Mouse (Mus musculus): ENCODE data around the gene AW822073.
"Not testable (repeated sequence)": the region's sequence is repeated elsewhere in the genome, so short reads cannot be mapped to it uniquely, and the experiment has no call there.

AW822073 gene

GRCm38 (mm10) chr10:58221571-58221970, 3.2 kb downstream of the AW822073 start:
- DNase-seq (ENCODE audit: low spot score): not testable (repeated sequence)

DNA sequence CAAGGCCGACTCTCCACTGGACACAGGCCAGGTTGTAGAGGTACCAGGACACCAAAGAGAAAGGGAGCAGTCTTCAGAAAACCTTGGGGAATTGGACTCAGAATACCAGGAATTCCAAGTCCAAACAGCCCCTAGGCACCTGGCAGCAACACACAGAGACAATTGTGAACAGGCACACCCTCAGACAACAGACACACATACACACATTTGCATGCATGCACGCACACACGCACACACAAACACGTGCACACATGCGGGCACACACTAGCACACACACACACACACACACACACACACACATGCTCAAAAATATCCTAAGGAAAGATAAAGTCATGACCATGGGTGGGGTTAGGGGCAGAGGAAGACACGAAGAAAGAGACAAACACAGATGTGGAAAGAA, 4.0 kb downstream of the AW822073 start:
- no peak for DNase-seq (ENCODE audit: low spot score)

GRCm38 (mm10) chr10:58217366-58217765, 7.4 kb downstream of the AW822073 start:
- DNase-seq (ENCODE audit: low spot score): no peak

GRCm38 (mm10) chr10:58215353-58215752, 9.4 kb downstream of the AW822073 start:
- no peak for DNase-seq (ENCODE audit: low spot score)

DNA sequence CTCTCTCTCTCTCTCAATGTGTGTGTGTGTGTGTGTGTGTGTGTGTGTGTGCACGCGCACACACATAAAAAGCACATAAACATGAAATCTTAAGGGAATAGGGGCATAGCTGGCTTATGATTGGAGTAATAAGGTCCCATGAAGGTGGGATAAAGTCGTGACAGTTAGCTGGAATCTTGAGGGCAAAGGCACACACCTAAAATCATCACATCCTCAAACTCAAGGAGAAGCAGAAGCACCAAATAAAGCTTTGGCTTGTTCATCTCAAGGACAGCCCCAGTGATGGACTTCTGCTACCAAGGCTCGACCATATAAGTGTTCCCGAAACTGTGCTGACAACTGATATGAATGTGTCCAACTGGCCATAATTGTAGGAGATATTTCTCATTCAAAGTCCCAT, 9.8 kb downstream of the AW822073 start:
- no peak for DNase-seq (ENCODE audit: low spot score)

DNA sequence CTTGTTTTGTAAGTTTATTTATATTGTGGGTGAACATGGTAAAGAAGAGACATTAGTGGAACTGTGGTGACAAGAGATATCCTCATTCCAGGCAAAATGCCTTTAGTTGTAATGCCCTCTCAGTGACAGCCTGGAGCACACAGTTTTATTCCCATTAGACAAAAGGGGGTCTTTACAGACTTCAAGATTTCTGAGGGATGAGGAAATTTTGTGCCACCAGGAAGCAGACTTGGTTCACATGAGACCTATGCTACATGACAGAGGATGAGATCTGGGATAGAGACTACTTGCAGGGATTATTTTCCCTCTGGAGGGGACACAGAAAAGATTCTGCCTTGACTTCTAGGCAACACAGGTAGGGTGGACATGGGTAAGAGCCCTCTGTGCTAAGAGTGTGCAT, 10.2 kb downstream of the AW822073 start:
- DNase-seq (ENCODE audit: low spot score): no peak

DNA sequence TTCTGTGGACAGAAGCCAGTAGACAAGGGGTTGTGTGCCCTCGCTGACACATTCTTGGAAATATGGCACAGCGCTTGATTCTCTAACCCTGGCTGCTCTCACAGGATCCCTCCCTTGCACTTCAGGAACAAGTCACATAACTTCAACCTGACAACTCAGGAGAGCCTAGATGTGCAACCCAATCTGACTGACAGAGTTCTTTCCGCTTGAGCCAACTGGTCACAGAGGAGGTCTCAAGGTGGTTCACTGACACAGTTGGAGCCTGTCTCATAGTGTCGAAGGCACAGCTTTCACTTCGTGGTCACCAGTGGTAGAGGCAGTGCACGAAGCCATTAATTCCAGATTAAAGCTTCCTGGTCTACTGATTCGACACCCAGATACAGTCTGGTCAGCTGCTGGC, 12.5 kb downstream of the AW822073 start:
- DNase-seq (ENCODE audit: low spot score): no peak

- no peak for DNase-seq (ENCODE audit: low spot score)
Observed at GRCm38 (mm10) chr10:58211213-58211612, 13.5 kb downstream of the AW822073 start.

- no peak for DNase-seq (ENCODE audit: low spot score)
Observed at GRCm38 (mm10) chr10:58210514-58210913, 14.2 kb downstream of the AW822073 start.

- no peak for DNase-seq (ENCODE audit: low spot score)
Observed at GRCm38 (mm10) chr10:58209710-58210467, 14.8 kb downstream of the AW822073 start.

- DNase-seq (ENCODE audit: low spot score): no peak
Observed at GRCm38 (mm10) chr10:58206639-58207404, 17.9 kb downstream of the AW822073 start.

DNA sequence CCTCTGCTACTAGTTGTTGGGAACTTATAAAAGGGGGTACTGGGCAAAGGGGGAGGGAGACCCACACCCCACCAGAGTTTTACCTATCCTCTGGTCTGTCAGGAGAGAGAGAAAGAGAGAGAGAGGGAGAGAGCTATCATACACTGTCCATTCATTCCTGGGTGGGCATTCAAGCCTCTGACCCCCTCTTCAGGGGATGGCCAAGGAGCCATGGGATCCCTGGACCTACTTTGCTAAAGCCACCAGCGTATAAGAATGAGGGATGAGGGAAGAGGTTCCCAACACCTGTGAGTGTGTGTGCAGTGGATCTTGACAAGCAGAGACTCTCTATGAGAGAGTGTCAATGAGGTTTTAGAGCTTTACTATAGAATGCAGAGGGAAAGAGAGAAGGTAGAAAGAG, 18.7 kb downstream of the AW822073 start:
- no peak for DNase-seq (ENCODE audit: low spot score)
